ENCODE assay signal across 8 mouse cellular contexts in the genomic region with DNA sequence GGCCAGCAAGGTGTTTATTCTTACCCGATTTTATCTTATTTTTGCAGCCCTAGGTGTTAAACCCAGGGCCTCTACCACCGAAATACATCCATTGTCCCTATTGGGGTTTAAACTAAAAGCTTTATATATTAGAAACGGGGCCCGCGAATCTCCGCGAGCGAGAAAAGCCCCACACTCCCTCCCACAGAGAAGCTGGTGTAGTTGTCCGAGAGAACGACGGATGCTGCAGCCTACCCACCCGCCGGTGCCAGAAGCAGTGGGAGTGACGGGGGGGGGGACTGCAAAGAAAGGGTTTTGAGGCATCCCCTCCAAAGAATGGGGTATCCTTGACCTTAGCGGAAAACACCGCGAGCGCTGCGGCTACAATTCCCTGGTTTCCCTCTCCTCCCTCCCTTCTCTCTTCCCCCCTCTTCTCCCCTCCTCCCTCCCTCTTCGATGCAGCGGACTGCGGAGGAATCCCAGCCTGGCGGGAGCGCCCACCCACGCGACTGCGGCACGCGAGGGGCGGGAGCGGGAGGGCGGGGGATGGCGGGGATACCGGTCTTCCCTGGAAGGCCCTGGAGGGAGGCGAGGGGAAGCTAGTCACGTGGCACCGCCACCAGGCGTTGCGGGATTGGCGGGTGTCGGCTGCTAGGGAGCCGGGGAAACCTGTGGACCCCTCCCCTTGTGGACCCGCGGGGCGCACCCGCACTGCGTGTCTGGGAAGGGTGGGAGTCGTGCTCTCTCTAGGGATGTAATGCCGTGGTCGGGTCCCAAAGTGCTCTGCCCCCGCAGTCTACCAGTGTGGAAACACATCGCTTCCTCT. TPM values are rescaled to one million over a fixed set of nuclear protein-coding genes. Genes with fewer than 3 reads are reported as not detected.
DNase-seq lines count a peak whose midpoint lies in the region; ATAC-seq and TF ChIP-seq lines count a peak whose summit lies in the region.

No protein-coding gene starts in this region.

- no peak for TF ChIP-seq POLR2A in bone marrow, adult 2 months (IDR thresholded peaks at IDR 0.05; ENCODE audit: borderline replicate concordance, control insufficient read depth, low read depth, low read length)

- H3K9ac ChIP-seq in ES-E14 (ENCODE audit: insufficient read depth, low read depth, low read length, poor library complexity, severe bottlenecking) = peak overlapping the region; percentile 81
- peak overlapping the region; percentile 50 for H3K9ac ChIP-seq in heart, postnatal 0 days (replicated peaks; ENCODE audit: low read depth, low read length)
- peak overlapping the region; percentile 47 for H3K9ac ChIP-seq in lung, embryonic 14.5 days

- no peak overlapping the region; the same call in 1 of the 2 replicates for H3K27ac ChIP-seq in ES-E14 (ENCODE audit: insufficient read depth, low read depth, low read length, poor library complexity, severe bottlenecking)
- no peak overlapping the region for H3K27ac ChIP-seq in bone marrow, adult 2 months (ENCODE audit: control insufficient read depth, insufficient read depth, low read depth, low read length, poor library complexity)
- peak overlapping the region; percentile 88 for H3K27ac ChIP-seq in forebrain, embryonic 10.5 days
- H3K27ac ChIP-seq in heart, postnatal 0 days (ENCODE audit: low read depth) = 0 out of 2 replicates have a peak overlapping the region, but pooled peaks have one; percentile 32
- H3K27ac ChIP-seq in lung, embryonic 14.5 days (ENCODE audit: low read depth) = 0 out of 2 replicates have a peak overlapping the region, but pooled peaks have one; percentile 19

- WGBS in bone marrow, adult 2 months = under 1% methylated on average over 51 of the region's 52 CpGs
- WGBS in forebrain, embryonic 10.5 days = under 1% methylated on average over 52 of the region's 52 CpGs
- WGBS in heart, postnatal 0 days = under 1% methylated on average over 47 of the region's 52 CpGs
- WGBS in lung, embryonic 14.5 days = under 1% methylated on average over 51 of the region's 52 CpGs

- no peak for TF ChIP-seq EP300 in heart, postnatal 0 days (IDR thresholded peaks at IDR 0.05; ENCODE audit: low read depth)

- ATAC-seq in heart, postnatal 0 days (ENCODE audit: insufficient read depth, low read depth) = peak; percentile 83
- ATAC-seq in lung, embryonic 14.5 days (ENCODE audit: insufficient read depth) = peak; percentile 83
- peak; percentile 77 for ATAC-seq in neutrophil, adult 5-6 weeks (ENCODE audit: extremely low read depth, insufficient number of reproducible peaks, low FRiP score, poor library complexity, severe bottlenecking)

- no peaks in the 10 kb centered on the region for H3K9me3 ChIP-seq in ES-E14 (ENCODE audit: control insufficient read depth, insufficient read depth, low read depth, low read length)
- H3K9me3 ChIP-seq in forebrain, embryonic 10.5 days = no peaks in the 10 kb centered on the region
- no peaks in the 10 kb centered on the region for H3K9me3 ChIP-seq in heart, postnatal 0 days (replicated peaks; ENCODE audit: control insufficient read depth, low read length)
- H3K9me3 ChIP-seq in lung, embryonic 14.5 days (ENCODE audit: low read depth, low read length) = no peaks in the 10 kb centered on the region

- peak; percentile 61 for DNase-seq in ES-E14 (ENCODE audit: low read depth, low spot score)
- peak; percentile 89 for DNase-seq in forebrain, embryonic 10.5 days (ENCODE audit: extremely low spot score, low spot score)
- DNase-seq in heart, postnatal 0 days (ENCODE audit: low spot score) = peak; percentile 62
- peak; percentile 72 for DNase-seq in layer of hippocampus, adult 9-11 months
- DNase-seq in lung, embryonic 14.5 days = peak; percentile 77
- DNase-seq in urinary bladder, postnatal 36 days (ENCODE audit: low spot score in 2 of 2) = peak; percentile 53 to 60

- H3K27me3 ChIP-seq in forebrain, embryonic 10.5 days (ENCODE audit: poor library complexity, severe bottlenecking) = peaks cover 75% of the 10 kb centered on the region
- H3K27me3 ChIP-seq in heart, postnatal 0 days (ENCODE audit: control insufficient read depth, insufficient read depth, low read length) = peaks cover 12% of the 10 kb centered on the region
- peaks cover 37% of the 10 kb centered on the region for H3K27me3 ChIP-seq in lung, embryonic 14.5 days (ENCODE audit: insufficient read depth, low read length)

- H3K4me1 ChIP-seq in ES-E14 (ENCODE audit: control insufficient read depth in 2 of 2, insufficient read depth in 2 of 2, low read length in 2 of 2, poor library complexity in 1 of 2) = peaks cover 8 to 21% of the 10 kb centered on the region in 2 experiments; a peak in 3 of 4 replicates
- H3K4me1 ChIP-seq in bone marrow, adult 2 months (ENCODE audit: control insufficient read depth, insufficient read depth, low read length) = no peaks in the 10 kb centered on the region; the same call in 1 of the 2 replicates
- H3K4me1 ChIP-seq in forebrain, embryonic 10.5 days = peaks cover 34% of the 10 kb centered on the region
- peaks cover 19% of the 10 kb centered on the region for H3K4me1 ChIP-seq in heart, postnatal 0 days (ENCODE audit: control insufficient read depth, insufficient read depth)
- H3K4me1 ChIP-seq in lung, embryonic 14.5 days (ENCODE audit: insufficient read depth) = peaks cover 4% of the 10 kb centered on the region; the same call in 1 of the 2 replicates

- in situ Hi-C loops in ES-E14 (cut with MboI; ENCODE audit: low sequenced_read_pairs in 2 of 2, unreplicated experiment in 2 of 2) = no loop called here

- H3K4me2 ChIP-seq in heart, postnatal 0 days (ENCODE audit: low read depth, low read length) = peak overlapping the region; percentile 83
- peak overlapping the region; percentile 96 for H3K4me2 ChIP-seq in lung, embryonic 14.5 days

- TF ChIP-seq CTCF in bone marrow, adult 2 months (IDR thresholded peaks at IDR 0.05; ENCODE audit: control insufficient read depth, insufficient read depth, low read length) = no peak
- no peak for TF ChIP-seq CTCF in heart, postnatal 0 days (IDR thresholded peaks at IDR 0.05; ENCODE audit: low read depth)
- no peak for TF ChIP-seq CTCF in lung, embryonic 14.5 days (IDR thresholded peaks at IDR 0.05; ENCODE audit: low read depth)

- H3K4me3 ChIP-seq in ES-E14 (ENCODE audit: insufficient read depth in 1 of 2, low read depth in 1 of 2, low read length in 2 of 2, poor library complexity in 1 of 2, severe bottlenecking in 1 of 2) = peak overlapping the region; percentile 61 to 84
- H3K4me3 ChIP-seq in bone marrow, adult 2 months (replicated peaks; ENCODE audit: control insufficient read depth, low read depth, low read length) = peak overlapping the region; percentile 49
- H3K4me3 ChIP-seq in forebrain, embryonic 10.5 days = peak overlapping the region; percentile 69
- peak overlapping the region; percentile 62 for H3K4me3 ChIP-seq in heart, postnatal 0 days (ENCODE audit: low read depth, low read length)
- H3K4me3 ChIP-seq in lung, embryonic 14.5 days (ENCODE audit: low read depth, low read length) = peak overlapping the region; percentile 54

- H3K36me3 ChIP-seq in ES-E14 (ENCODE audit: control insufficient read depth, insufficient read depth, low read length, poor library complexity, severe bottlenecking) = no peaks in the 10 kb centered on the region
- no peaks in the 10 kb centered on the region for H3K36me3 ChIP-seq in forebrain, embryonic 10.5 days (replicated peaks)
- no peaks in the 10 kb centered on the region for H3K36me3 ChIP-seq in heart, postnatal 0 days (replicated peaks; ENCODE audit: control insufficient read depth, insufficient read depth, low read length)
- no peaks in the 10 kb centered on the region for H3K36me3 ChIP-seq in lung, embryonic 14.5 days (ENCODE audit: insufficient read depth)

TF ChIP-seq in ES-E14, 5 proteins besides CTCF, POLR2A, EP300 and RAD21:
- TF ChIP-seq HCFC1 (IDR thresholded peaks at IDR 0.05; ENCODE audit: borderline replicate concordance, insufficient read depth, low read length) = peak; percentile 24; the same call in 1 of the 2 replicates
- no peak for TF ChIP-seq ZC3H11A (IDR thresholded peaks at IDR 0.05; ENCODE audit: borderline replicate concordance, low read depth, low read length)
- TF ChIP-seq ZNF384 (IDR thresholded peaks at IDR 0.05; ENCODE audit: low read depth, low read length) = no peak
- no peak for TF ChIP-seq MAFK (IDR thresholded peaks at IDR 0.05; ENCODE audit: insufficient read depth, low read depth, low read length)
- no peak for TF ChIP-seq CHD2 (IDR thresholded peaks at IDR 0.05; ENCODE audit: low read depth, low read length)

RNA-seq across cellular contexts. Expression of a gene that starts 9.4 kb away (rescaled TPM):
- 47.1 and 66.7 TPM in 2 replicates for total RNA-seq in ES-E14 (2012; rRNA removed)
- 23.9 and 47.7 TPM in 2 replicates for polyA plus RNA-seq in bone marrow, adult 2 months (2011; ENCODE audit: insufficient read depth, insufficient read length, low replicate concordance, missing spikeins)
- 6.9 and 8.5 TPM in 2 replicates for polyA plus RNA-seq in forebrain, embryonic 10.5 days (2016; fragmentation: Nextera tagmentation; extraction: Ambion mirVana)
- 25.6 and 46.0 TPM in 2 replicates for total RNA-seq in heart, postnatal 0 days (2014; rRNA removed; ENCODE audit: low replicate concordance)
- 5.8 and 7.2 TPM in 2 replicates for polyA plus RNA-seq in heart, postnatal 0 days (2015; fragmentation: Nextera tagmentation; extraction: Ambion mirVana)
- 7.9 and 8.5 TPM in 2 replicates for polyA plus RNA-seq in lung, embryonic 14.5 days (2014; fragmentation: Nextera tagmentation; extraction: Ambion mirVana)
- total RNA-seq in neutrophil, adult 5-6 weeks (2017) = 196 and 238 TPM in 2 replicates

RNA-seq across cellular contexts. Expression of a gene that starts 56.6 kb away (rescaled TPM):
- total RNA-seq in ES-E14 (2012; rRNA removed) = 10.0 and 18.8 TPM in 2 replicates
- 1.8 TPM in 1 of 2 replicates, not detected in the other for polyA plus RNA-seq in bone marrow, adult 2 months (2011; ENCODE audit: insufficient read depth, insufficient read length, low replicate concordance, missing spikeins)
- 3.3 and 4.6 TPM in 2 replicates for polyA plus RNA-seq in forebrain, embryonic 10.5 days (2016; fragmentation: Nextera tagmentation; extraction: Ambion mirVana)
- total RNA-seq in heart, postnatal 0 days (2014; rRNA removed; ENCODE audit: low replicate concordance) = 1.1 TPM in 1 of 2 replicates, not detected in the other
- not detected in 2 replicates for polyA plus RNA-seq in heart, postnatal 0 days (2015; fragmentation: Nextera tagmentation; extraction: Ambion mirVana)
- 11.9 and 13.1 TPM in 2 replicates for polyA plus RNA-seq in lung, embryonic 14.5 days (2014; fragmentation: Nextera tagmentation; extraction: Ambion mirVana)
- total RNA-seq in neutrophil, adult 5-6 weeks (2017) = not detected in 2 replicates

RNA-seq across cellular contexts. Expression of a gene that starts 56.9 kb away (rescaled TPM):
- total RNA-seq in ES-E14 (2012; rRNA removed) = 148 and 177 TPM in 2 replicates
- polyA plus RNA-seq in bone marrow, adult 2 months (2011; ENCODE audit: insufficient read depth, insufficient read length, low replicate concordance, missing spikeins) = 72.4 and 118 TPM in 2 replicates
- polyA plus RNA-seq in forebrain, embryonic 10.5 days (2016; fragmentation: Nextera tagmentation; extraction: Ambion mirVana) = 237 and 245 TPM in 2 replicates
- 46.0 and 58.6 TPM in 2 replicates for total RNA-seq in heart, postnatal 0 days (2014; rRNA removed; ENCODE audit: low replicate concordance)
- polyA plus RNA-seq in heart, postnatal 0 days (2015; fragmentation: Nextera tagmentation; extraction: Ambion mirVana) = 148 and 153 TPM in 2 replicates
- polyA plus RNA-seq in lung, embryonic 14.5 days (2014; fragmentation: Nextera tagmentation; extraction: Ambion mirVana) = 138 and 148 TPM in 2 replicates
- total RNA-seq in neutrophil, adult 5-6 weeks (2017) = 36.3 and 40.5 TPM in 2 replicates

Comparison
In these comparisons a context has a peak if more than half of its experiments do, and no peak if none do; other contexts are left out.
1. H3K27ac ChIP-seq: peak in forebrain, embryonic 10.5 days (single experiment), heart, postnatal 0 days (single experiment) and lung, embryonic 14.5 days (single experiment); none in ES-E14 (single experiment) and bone marrow, adult 2 months (single experiment).
2. Peak in every context shown above with its lines, with median percentiles within 50 percentile points of each other: DNase-seq, H3K4me3 ChIP-seq, H3K9ac ChIP-seq and ATAC-seq.